Mouse (Mus musculus): ENCODE results near the gene Relb.

- TF ChIP-seq CTCF (IDR thresholded peaks at IDR 0.05; ENCODE audit: insufficient read depth, low read length) = no peak
- no peak for TF ChIP-seq POLR2A (IDR thresholded peaks at IDR 0.05; ENCODE audit: borderline replicate concordance, extremely low read depth, low read depth, low read length)
Observed at GRCm38 (mm10) chr7:19557086-19557485, 72.2 kb downstream of the Relb start.
